Mouse (Mus musculus) embryonic facial prominence, embryonic 15.5 days (tissue): Measurements from ENCODE around the gene Tmigd1. TPM values are rescaled to one million over a fixed set of nuclear protein-coding genes. Genes with fewer than 3 reads are reported as not detected.

Experiments
- ATAC-seq: fragments of 200-750 bp; cut with Nextera tagmentation; 2 replicates; pipeline ENCODE4 v1.8.0; 2017; ENCODE audit warnings: low read depth, moderate TSS enrichment; ENCODE audit not compliant: insufficient number of reproducible peaks, low FRiP score, low TSS enrichment
- H3K27ac ChIP-seq: fragments of 300-500 bp; sonication (generic); replicated peaks from 2 replicates; pipeline ENCODE4 v1.5.1; 2015; ENCODE audit warnings: mild to moderate bottlenecking, inconsistent platforms
- H3K27me3 ChIP-seq: fragments of 300-500 bp; sonication (generic); 2 replicates; pipeline ENCODE4 v1.6.1; 2015; ENCODE audit warnings: inconsistent platforms
- H3K36me3 ChIP-seq: fragments of 300-500 bp; sonication (generic); 2 replicates; pipeline ENCODE4 v1.6.1; 2015; ENCODE audit warnings: mild to moderate bottlenecking, inconsistent platforms
- H3K4me1 ChIP-seq: fragments of 300-500 bp; sonication (generic); 2 replicates; pipeline ENCODE4 v1.6.1; 2015; ENCODE audit warnings: inconsistent platforms
- H3K4me2 ChIP-seq: fragments of 300-500 bp; sonication (generic); replicated peaks from 2 replicates; pipeline ENCODE4 v1.6.1; 2015; ENCODE audit warnings: mild to moderate bottlenecking, inconsistent platforms
- H3K4me3 ChIP-seq: fragments of 300-500 bp; sonication (generic); replicated peaks from 2 replicates; pipeline ENCODE4 v1.5.1; 2015; ENCODE audit warnings: mild to moderate bottlenecking, inconsistent platforms
- H3K9ac ChIP-seq: fragments of 300-500 bp; sonication (generic); 2 replicates; pipeline ENCODE4 v1.6.1; 2015; ENCODE audit warnings: inconsistent platforms
- H3K9me3 ChIP-seq: fragments of 300-500 bp; sonication (generic); replicated peaks from 2 replicates; pipeline ENCODE4 v1.6.1; 2016; ENCODE audit warnings: inconsistent platforms
- WGBS: fragments of 180-500 bp; shearing (Covaris S2); methylation state at CpG from one replicate; pipeline ENCODE4 v1.1.7; 2015; 5-methylcytosine and 5-hydroxymethylcytosine counted together
- polyA plus RNA-seq: library from polyadenylated mRNA; unstranded; fragments of >200 nt; fragmentation: Nextera tagmentation; extraction: Ambion mirVana; gene quantifications from 2 replicates; pipeline ENCODE4 v1.2.1, GENCODE M21; 2015

Gene Tmigd1
- 1.5 and 1.8 TPM in 2 replicates for polyA plus RNA-seq

- H3K4me1 ChIP-seq, result no peaks in the 10 kb centered on the region; the same call in 1 of the 2 replicates
- no peaks in the 10 kb centered on the region for H3K9me3 ChIP-seq
- no peak within 1 kb of the TSS for H3K4me2 ChIP-seq
- H3K36me3 ChIP-seq, result no peaks in the 10 kb centered on the region
- H3K9ac ChIP-seq, result no peak within 1 kb of the TSS
- H3K4me3 ChIP-seq, result no peak within 1 kb of the TSS
- no peaks in the 10 kb centered on the region for H3K27me3 ChIP-seq
- H3K27ac ChIP-seq, result no peak within 1 kb of the TSS
- no peak for ATAC-seq
- WGBS, result 60% methylated on average over 7 of the region's 7 CpGs
These were observed at the start of gene Tmigd1 for GRCm38 (mm10) chr11:76901579-76902361. TSS of gene Tmigd1 (plus strand) at chr11:76902159.

GRCm38 (mm10) chr11:76854475-76855341 is 47.3 kb upstream of the Tmigd1 start:
- H3K4me1 ChIP-seq, result 0 out of 2 replicates have a peak, but pooled peaks cover 4% of the 10 kb centered on the region
- no peak overlapping the region for H3K27ac ChIP-seq
- no peak overlapping the region for H3K4me3 ChIP-seq
- H3K27me3 ChIP-seq, result no peaks in the 10 kb centered on the region
- no peak for ATAC-seq
- H3K9me3 ChIP-seq, result no peaks in the 10 kb centered on the region
- H3K36me3 ChIP-seq, result no peaks in the 10 kb centered on the region
- 60% methylated on average over 17 of the region's 17 CpGs for WGBS
- no peak overlapping the region for H3K4me2 ChIP-seq
- no peak overlapping the region for H3K9ac ChIP-seq

GRCm38 (mm10) chr11:76856601-76857000 is 45.4 kb upstream of the Tmigd1 start:
- Histone ChIP-seq H3K4me2 (no peak overlapping the region), H3K9me3 (no peaks in the 10 kb centered on the region), H3K4me1 (0 out of 2 replicates have a peak, but pooled peaks cover 4% of the 10 kb centered on the region), H3K9ac (no peak overlapping the region), H3K27ac (no peak overlapping the region), H3K4me3 (no peak overlapping the region), H3K36me3 (no peaks in the 10 kb centered on the region), H3K27me3 (no peaks in the 10 kb centered on the region)
- no peak for ATAC-seq
- 87% methylated on average over 2 of the region's 2 CpGs for WGBS

GRCm38 (mm10) chr11:76857111-76857510 is 44.8 kb upstream of the Tmigd1 start:
- no peak overlapping the region for H3K9ac ChIP-seq
- 80% methylated on average over 7 of the region's 7 CpGs for WGBS
- H3K4me3 ChIP-seq, result no peak overlapping the region
- H3K4me1 ChIP-seq, result 0 out of 2 replicates have a peak, but pooled peaks cover 4% of the 10 kb centered on the region
- no peak overlapping the region for H3K27ac ChIP-seq
- no peaks in the 10 kb centered on the region for H3K36me3 ChIP-seq
- no peak overlapping the region for H3K4me2 ChIP-seq
- H3K27me3 ChIP-seq, result no peaks in the 10 kb centered on the region
- no peaks in the 10 kb centered on the region for H3K9me3 ChIP-seq
- no peak for ATAC-seq

- Histone ChIP-seq H3K4me3 (no peak overlapping the region), H3K36me3 (no peaks in the 10 kb centered on the region), H3K4me1 (0 out of 2 replicates have a peak, but pooled peaks cover 4% of the 10 kb centered on the region), H3K4me2 (no peak overlapping the region), H3K9me3 (no peaks in the 10 kb centered on the region), H3K27me3 (no peaks in the 10 kb centered on the region), H3K27ac (0 out of 2 replicates have a peak overlapping the region, but pooled peaks have one; percentile 5), H3K9ac (no peak overlapping the region)
- ATAC-seq, result no peak
- 68% methylated on average over 5 of the region's 5 CpGs for WGBS
These were observed 43.2 kb upstream of the Tmigd1 start for GRCm38 (mm10) chr11:76858781-76859180.

GRCm38 (mm10) chr11:76859261-76859660 is 42.7 kb upstream of the Tmigd1 start:
- H3K4me1 ChIP-seq, result 0 out of 2 replicates have a peak, but pooled peaks cover 4% of the 10 kb centered on the region
- H3K4me2 ChIP-seq, result no peak overlapping the region
- H3K4me3 ChIP-seq, result no peak overlapping the region
- H3K27me3 ChIP-seq, result no peaks in the 10 kb centered on the region
- no peak overlapping the region for H3K9ac ChIP-seq
- ATAC-seq, result no peak
- 0 out of 2 replicates have a peak overlapping the region, but pooled peaks have one; percentile 5 for H3K27ac ChIP-seq
- no peaks in the 10 kb centered on the region for H3K36me3 ChIP-seq
- H3K9me3 ChIP-seq, result no peaks in the 10 kb centered on the region
- WGBS, result 60% methylated on average over 5 of the region's 5 CpGs

- WGBS, result 91% methylated on average over 3 of the region's 3 CpGs
- Histone ChIP-seq H3K27me3 (no peaks in the 10 kb centered on the region), H3K4me2 (no peak overlapping the region), H3K4me3 (no peak overlapping the region), H3K9me3 (no peaks in the 10 kb centered on the region), H3K9ac (no peak overlapping the region), H3K36me3 (no peaks in the 10 kb centered on the region), H3K4me1 (no peaks in the 10 kb centered on the region), H3K27ac (no peak overlapping the region)
- no peak for ATAC-seq
These were observed 40.8 kb upstream of the Tmigd1 start for GRCm38 (mm10) chr11:76861185-76861584.

GRCm38 (mm10) chr11:76872556-76873234 is 29.3 kb upstream of the Tmigd1 start:
- no peaks in the 10 kb centered on the region for H3K36me3 ChIP-seq
- no peaks in the 10 kb centered on the region for H3K9me3 ChIP-seq
- no peak overlapping the region for H3K4me2 ChIP-seq
- H3K9ac ChIP-seq, result no peak overlapping the region
- H3K4me1 ChIP-seq, result no peaks in the 10 kb centered on the region
- no peak for ATAC-seq
- no peaks in the 10 kb centered on the region for H3K27me3 ChIP-seq
- no peak overlapping the region for H3K27ac ChIP-seq
- 44% methylated on average over 11 of the region's 11 CpGs for WGBS
- no peak overlapping the region for H3K4me3 ChIP-seq

GRCm38 (mm10) chr11:76873865-76874264 is 28.1 kb upstream of the Tmigd1 start:
- Histone ChIP-seq H3K9ac (no peak overlapping the region), H3K36me3 (no peaks in the 10 kb centered on the region), H3K27me3 (no peaks in the 10 kb centered on the region), H3K4me3 (no peak overlapping the region), H3K27ac (no peak overlapping the region), H3K9me3 (no peaks in the 10 kb centered on the region), H3K4me2 (no peak overlapping the region), H3K4me1 (no peaks in the 10 kb centered on the region)
- WGBS, result 83% methylated on average over 5 of the region's 5 CpGs
- no peak for ATAC-seq

- Histone ChIP-seq H3K27ac (0 out of 2 replicates have a peak overlapping the region, but pooled peaks have one; percentile 24), H3K36me3 (no peaks in the 10 kb centered on the region), H3K4me3 (no peak overlapping the region), H3K4me2 (no peak overlapping the region), H3K27me3 (no peaks in the 10 kb centered on the region), H3K9ac (no peak overlapping the region), H3K9me3 (no peaks in the 10 kb centered on the region), H3K4me1 (no peaks in the 10 kb centered on the region)
- ATAC-seq, result no peak
- 51% methylated on average over 6 of the region's 6 CpGs for WGBS
These were observed 27.2 kb upstream of the Tmigd1 start for GRCm38 (mm10) chr11:76874766-76875165.

- no peaks in the 10 kb centered on the region for H3K4me1 ChIP-seq
- H3K4me2 ChIP-seq, result no peak overlapping the region
- H3K27me3 ChIP-seq, result no peaks in the 10 kb centered on the region
- H3K9me3 ChIP-seq, result no peaks in the 10 kb centered on the region
- no peak for ATAC-seq
- H3K36me3 ChIP-seq, result no peaks in the 10 kb centered on the region
- no peak overlapping the region for H3K27ac ChIP-seq
- 61% methylated on average over 5 of the region's 5 CpGs for WGBS
- H3K4me3 ChIP-seq, result no peak overlapping the region
- H3K9ac ChIP-seq, result no peak overlapping the region
These were observed 22.1 kb upstream of the Tmigd1 start for GRCm38 (mm10) chr11:76879816-76880215.
